Mouse (Mus musculus) ovary, postnatal 14 days (tissue): ENCODE measurements at regions not wholly inside any gene's neighbourhood (a gene's known extent, or its start where the extent isn't known, plus 50 kb on each side); places are given as distances from the start of the nearest gene placed in this dataset.

Experiments
- DNase-seq: peaks from one replicate; pipeline ENCODE4 v3.0.0; 2022; ENCODE audit warnings: low spot score

DNA sequence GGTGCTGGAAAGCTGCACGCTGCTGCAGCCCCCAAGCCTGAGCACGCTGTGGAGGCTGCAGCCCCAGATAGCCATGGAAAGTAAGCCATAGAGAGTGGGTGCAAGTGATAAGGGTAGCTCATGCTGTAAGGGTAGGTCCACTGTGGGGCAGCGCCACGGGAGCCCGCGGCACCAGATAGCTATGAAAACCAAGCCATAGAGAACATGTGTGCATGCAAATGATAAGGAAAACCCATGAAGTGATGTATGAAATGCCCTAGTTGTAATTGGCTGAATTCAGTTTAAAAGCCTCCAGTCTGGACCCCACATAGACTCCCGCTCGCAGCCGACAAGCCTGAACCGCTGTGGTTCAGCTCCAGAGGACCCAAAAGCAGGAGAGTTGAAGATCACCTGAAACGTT, 58.8 kb upstream of the L3mbtl3 start:
- no peak for DNase-seq

DNA sequence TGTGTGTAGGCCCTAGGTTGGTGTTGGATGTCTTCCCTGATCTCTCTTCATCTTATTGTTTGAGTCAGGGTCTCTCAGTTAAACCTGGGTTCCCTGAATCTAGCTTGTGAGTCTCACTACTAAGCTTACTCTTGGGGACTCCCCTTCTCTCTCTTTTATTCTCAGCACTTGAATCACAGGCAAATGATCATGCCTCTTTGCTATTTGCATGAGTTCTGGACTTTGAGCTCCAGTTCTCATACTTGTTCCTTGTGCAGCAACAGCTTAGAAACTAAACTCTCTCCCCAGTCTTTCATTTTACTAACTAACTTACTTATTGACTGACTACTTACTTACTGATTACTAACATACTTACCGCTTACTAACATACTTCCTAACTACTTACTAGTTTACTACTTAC, 64.9 kb upstream of the L3mbtl3 start:
- no peak for DNase-seq

DNA sequence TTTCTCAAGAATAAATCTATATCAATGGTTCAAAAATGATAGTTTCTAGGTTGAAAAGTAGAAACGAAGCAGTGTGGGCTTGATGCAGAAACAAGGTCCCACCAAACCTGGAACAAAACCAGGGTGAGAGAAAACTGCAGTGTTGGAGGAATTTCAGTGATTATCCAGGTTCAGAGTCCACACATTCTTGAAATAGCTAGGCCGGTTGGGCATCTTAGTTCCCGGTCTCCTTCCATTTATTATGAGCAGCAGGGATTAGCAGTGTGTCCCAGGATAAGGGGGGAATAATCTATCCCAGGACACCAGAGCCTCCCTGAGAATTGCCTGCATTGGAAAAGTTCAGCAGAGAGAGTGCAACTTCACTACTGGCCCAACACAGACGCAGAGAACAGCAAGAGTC, 108.5 kb upstream of the L3mbtl3 start:
- DNase-seq, result no peak

DNA sequence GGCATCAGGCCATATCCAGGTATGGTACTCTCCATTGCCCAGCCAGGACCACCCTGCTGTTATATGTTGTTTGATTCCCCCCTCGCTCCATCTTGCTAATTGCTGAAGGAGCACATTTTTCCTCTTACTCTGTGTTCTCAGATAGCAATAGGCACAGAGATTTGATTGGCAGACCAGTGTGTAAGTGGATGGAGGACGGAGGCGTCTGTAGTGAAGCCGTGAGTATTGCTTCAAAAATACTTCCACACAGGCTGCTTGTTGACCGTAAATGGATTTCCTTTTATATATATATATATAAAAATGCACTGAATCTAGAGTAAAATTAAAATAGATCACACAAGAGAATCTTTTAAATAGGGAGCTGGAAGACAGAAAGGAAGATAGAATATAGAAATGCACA, 115.6 kb upstream of the L3mbtl3 start:
- DNase-seq, result no peak

DNA sequence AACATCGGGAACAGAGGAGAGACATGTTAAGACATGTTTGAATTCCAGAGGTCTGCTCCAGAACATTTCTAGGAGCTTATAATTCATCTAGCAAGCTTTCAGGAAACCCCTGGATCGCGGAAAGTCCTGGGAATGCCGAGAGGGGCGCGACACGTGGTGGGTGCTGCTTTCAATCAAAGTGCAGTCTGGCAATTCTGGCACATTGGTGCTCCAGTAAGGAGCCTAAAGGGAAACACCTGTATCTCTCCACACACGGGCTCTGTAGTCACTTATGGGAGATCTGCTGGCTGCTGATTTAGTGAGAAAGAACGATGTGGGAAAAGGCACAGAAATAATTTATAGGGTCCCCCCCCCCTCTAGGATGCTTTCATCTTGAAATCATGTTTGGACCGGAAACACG, 116.4 kb upstream of the L3mbtl3 start:
- no peak for DNase-seq

DNA sequence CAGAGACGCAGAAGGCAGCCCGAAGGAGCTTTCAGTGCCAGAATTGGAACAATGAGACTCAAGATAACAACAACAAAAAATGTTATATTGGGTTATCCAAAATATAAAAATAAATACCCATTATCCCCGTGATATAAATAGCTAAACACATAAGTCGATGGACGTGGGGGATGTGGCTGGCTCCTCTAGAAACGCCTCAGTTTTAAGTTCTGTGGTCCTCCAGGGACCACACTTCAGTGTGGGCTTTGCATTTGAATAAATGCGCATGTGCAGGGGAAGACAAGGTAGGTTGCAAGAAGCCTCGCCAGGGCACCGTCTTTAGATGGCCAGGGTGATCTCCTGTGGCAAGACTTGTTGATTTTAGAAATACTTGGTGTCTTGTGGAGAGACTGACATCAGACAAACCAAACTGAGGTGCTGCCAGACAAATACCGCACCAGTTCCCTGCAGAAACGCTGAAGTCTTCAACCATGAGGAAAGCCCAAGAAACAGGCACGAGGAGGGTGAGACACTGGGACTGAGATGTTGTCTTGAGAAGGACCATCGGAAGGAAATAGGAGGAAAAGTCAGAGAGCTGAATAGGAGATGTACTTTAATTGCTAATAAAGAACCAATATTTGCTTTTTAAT, 117.2 kb upstream of the L3mbtl3 start:
- no peak for DNase-seq

DNA sequence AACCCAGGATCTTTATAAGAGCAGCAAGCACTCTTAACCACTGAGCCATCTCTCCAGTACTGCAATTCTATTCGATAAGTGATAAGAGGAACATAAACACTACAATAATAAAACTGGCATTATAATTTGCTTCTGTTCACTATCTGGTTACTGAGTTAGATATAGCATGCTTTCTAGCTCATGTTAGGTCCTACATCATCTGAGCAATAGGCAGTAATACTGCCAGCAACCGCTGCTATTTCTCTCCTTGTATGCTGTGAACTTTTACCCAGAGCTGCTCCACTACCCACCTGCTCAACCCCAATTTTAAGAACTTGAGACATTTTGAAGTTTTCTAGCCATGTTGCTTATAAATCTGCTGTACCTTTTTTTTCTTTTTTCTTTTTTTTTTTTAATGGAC, 118.0 kb upstream of the L3mbtl3 start:
- no peak for DNase-seq

DNA sequence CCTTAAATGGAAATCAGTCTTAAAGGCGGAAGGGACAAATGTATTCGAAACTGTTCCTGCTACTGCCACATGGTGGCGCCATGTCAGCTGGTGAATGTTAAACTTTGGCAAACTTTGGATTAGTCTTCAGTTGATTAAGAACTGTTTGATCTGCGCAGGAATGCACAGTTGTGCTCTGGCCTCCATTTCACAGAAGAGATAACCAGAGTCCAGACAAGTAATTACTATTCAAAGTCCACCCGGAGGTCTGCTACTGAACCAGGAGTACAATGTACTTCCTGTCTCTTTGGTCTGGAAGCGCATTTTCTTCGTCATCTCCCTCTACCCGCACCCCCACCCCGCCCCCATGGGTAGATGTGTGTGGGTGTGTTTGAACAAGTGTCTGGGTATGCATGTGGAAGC, 118.6 kb upstream of the L3mbtl3 start:
- DNase-seq, result peak; percentile 6

DNA sequence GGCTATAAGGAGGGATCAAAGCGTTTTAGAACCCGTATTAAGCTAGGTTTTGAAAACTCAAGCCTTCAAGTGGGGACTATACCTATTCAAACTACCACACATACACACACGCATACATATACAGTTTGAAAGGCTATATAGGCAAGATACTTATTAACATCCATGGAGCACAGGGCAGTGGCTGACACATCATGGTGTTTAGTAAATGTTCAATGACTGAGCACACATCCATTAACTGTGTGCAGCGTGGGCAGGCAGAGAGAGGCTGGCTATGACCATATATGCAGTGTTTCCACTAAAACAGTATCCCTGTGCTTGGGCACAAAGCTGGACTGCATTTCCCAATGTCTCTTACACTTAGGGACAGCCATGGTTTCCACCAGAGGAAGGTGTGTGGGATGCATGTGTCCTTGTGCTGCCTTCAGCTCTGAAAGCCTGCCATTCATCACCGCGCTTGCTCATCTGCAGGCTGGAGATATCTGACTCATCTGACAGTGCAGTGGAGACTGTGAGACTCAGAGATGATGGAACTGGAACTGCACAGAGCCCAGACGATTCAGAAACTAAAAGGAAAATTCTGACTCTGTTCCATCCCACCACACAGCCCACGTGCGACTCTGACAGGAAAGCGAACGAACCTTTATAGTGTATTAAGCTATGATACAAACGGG, 124.6 kb upstream of the L3mbtl3 start:
- DNase-seq, result no peak

DNA sequence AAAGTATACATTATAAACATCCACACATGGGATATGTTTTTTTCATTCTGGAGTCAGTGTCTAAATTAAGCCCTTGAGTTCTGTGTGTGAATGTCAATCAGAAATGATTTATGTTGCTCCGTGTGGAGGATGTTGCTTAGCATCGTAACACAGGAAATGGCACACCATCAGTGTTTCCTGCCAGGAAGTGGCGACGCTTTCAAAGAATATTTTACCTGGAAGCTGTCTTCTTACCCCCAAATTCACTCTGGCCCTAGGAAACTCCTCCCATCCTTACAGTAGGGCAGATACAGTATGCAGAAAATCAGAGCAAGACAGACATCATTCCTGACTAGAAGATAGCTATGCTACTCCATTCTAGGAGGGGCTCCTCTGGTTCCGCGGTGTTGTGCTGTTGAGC, 145.1 kb upstream of the L3mbtl3 start:
- DNase-seq, result no peak

DNA sequence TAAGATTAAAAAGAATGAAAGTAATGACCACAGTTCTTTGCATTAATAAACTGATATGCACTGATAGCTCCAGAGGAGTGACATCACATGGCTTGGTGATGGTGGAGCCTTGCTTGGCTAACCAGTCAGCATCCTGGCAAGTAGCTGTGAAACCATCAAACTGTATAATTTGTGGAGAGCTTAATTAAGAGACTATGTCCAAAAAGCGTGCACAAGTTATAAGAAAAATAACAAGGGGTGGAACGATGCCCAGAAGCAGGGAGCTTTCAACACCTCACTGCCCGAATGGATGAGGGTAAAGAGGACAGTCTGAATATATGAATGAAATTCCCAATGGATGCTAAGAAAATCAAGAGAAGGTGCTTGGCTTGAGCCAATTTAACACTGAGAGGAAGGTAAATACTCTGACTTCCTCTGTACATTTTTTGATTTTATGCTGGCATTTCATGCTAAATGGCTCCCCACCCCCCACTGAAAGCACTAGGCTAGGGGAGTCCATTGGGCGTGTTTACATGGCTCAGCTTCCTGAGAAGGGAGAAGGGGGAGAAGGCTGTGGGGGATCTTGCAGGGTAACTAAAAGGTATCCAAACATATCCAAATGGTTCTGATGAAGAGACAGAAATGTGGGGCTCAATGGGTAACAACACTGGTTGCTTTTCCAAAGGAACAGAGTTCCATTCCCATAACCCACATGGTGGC, 150.2 kb upstream of the L3mbtl3 start:
- no peak for DNase-seq

DNA sequence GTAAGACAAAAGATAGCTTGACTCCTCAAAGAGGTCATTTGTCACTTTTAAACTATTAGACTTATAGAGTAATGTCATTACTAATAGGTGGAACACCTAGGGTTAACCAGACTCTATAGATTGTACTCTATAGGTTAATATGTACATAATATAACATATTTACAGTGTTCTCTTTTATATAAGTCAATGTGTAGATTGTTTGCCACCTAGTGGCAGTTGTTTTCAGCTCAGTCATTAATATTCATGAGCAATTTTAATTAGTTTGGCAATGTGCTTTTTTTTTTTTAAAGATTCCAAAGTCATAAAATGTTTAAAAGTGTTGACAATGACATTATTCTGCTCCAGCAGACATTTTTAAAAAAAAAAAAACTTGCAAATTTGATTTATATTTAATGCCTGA, 164.4 kb upstream of the L3mbtl3 start:
- no peak for DNase-seq

DNA sequence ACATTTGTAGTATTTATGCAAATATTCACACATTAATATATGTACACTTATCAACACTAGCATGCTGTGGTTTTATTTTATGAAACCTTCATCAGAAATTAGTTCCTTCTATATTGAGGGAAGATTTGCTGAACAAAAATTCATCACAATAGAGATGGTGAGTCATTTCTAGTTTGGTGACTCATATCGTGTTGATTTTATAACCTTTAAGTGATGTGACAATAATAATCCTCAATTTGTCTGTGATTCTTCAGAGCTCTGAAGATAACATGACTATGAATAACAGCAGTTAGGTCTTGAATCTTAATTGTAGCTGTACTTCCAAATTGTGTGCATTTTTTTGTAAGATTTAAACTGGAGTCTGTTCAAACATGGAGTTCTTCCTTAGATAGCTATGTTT, 168.3 kb upstream of the L3mbtl3 start:
- no peak for DNase-seq

DNA sequence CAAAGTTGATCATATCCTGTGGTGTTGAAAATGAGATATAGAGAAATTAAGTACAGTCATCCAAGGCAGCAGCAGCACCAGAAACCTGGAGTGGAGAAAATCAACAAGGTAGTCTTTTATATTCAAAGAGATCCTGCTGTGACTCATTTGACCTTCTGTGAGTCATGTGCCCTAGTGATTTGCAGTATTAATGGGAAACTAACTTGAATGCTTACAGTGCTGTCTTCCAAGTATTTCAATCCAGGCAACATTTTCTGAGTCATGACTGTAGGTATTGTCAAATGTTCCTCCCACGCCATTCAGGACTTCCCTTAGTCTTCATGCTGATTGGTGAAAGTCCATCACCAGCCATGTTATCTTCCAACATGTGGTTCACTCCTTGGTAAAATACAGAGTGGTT, 169.0 kb upstream of the L3mbtl3 start:
- DNase-seq, result no peak

DNA sequence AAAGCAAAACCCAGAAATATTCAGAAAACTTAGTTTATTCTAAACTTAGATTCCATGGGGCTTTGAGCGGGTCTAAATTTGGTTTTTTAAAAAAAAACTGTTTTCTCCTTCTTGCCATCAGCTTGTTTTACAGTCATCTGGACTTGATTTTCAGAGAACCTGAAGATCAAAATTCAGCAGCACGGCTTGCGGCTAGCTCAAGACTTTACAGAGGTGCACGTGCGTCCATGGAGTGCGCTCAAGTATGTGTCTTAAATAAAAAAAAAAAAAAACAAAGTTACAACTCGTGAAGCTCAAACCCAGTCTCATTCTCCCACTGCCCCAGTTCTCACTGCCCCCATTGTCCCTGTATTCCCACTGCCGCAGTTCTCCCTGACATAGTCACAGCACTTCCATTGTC, 180.5 kb upstream of the L3mbtl3 start:
- DNase-seq, result no peak

DNA sequence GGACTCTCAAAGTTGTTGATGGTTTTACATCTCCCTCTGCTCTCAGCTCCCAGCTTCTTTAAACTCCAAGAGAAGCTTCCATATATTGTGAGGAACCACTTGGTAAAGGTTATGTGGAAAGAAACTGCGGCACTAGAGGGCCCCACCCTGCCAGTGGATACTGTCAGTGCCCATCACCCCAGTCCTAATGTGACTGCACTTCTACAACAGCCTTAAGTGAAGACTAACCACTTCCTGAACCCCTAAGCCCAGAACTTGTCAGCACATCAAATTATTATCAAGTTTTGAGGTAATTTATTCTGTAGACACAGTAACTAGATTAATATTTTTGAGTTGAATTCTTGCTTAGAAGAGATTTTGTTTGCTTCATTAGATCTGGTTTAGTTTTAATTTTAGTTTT, 182.3 kb upstream of the L3mbtl3 start:
- no peak for DNase-seq

DNA sequence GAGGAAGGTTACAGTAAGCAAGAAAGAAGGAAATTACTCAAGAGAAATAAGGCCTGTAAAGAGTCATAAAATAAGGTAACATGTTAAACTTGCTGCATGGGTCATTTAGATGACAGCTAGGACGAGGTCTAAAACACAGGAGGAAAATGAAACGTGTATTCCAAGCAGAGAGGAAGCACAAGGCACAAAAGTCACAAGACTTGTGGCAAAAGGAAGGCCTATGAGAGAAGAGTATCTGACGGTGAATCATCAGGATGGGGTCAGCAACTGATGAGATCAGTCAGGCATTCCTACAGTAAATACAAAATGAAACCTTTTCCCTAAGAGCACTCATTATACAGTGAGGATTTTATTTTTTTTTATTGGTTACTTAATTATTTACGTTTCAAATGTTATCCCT, 183.6 kb upstream of the L3mbtl3 start:
- no peak for DNase-seq

DNA sequence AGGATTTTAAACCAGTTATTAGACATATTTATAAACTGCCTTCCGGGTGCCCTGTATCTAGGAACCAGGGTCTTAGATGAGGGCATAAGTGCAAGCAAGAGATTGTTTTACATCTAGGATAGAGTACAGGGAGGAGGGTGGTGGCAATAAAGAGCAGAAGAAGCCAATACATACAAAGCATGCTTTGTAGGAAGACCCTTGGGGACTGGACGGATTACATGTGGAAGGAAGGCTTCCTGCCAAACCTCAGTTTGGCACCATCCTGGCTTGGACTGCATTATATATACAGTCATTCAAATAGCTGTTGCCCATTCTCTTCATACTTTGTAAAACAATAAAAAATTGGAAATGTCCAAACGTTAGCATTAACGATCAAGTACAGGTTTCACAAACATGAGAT, 184.7 kb upstream of the L3mbtl3 start:
- no peak for DNase-seq

DNA sequence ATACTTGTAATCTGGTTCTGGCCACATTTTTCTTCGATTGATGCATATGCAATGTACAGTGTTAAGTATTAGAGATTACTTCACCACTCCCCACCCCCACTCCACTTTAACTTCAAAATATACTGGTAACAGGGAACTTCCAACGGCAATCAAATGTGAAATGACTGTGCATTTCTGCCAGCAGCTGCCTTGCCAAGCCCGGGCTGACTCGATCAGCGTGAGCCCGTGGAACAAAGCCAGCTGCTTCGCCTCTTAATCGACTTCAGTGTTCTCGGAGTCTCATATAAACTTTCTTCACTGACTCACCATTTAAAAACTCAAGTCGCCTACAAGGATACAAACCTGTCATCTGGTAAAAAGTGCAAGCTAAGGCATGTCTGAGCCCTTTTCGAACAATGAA, 188.7 kb upstream of the L3mbtl3 start:
- DNase-seq, result peak; percentile 31

DNA sequence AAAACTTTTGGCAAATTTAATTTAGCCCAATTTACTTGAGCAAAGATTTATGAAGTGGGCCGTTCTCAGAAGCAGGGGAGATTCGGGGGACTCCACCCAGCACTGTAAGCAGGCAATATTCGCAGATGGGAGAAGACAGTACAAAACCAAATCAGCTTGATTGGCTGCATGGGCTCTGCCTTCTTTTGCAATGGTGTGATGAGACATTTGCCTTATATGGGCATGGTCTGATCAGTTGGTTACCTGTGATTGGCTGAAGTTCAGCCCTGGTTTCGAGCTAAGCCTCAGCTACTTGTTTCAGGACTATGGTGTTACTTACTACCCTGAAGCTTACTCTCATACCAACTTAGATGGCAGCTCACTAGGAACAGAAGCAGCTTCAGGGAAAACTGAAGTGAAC, 185.6 kb upstream of the Arhgap18 start:
- DNase-seq, result no peak

DNA sequence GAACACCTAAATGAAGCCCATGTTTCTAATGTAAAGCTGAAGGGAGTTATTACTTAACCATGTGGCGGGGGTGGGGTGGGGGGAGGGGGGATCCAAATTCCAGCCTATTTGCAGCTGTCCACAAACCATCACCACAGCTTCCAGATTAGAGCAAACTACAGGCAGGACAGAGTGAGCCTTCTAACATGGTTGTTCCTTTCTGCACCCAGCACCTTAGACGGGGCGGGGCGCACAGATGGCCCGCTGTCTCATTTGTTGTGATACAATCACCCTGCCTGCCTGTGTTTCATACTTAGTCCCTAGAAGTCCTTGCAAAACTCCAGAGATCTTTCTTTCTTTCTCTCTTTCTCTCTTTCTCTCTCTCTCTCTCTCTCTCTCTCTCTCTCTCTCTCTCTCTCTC, 182.8 kb upstream of the Arhgap18 start:
- no peak for DNase-seq

DNA sequence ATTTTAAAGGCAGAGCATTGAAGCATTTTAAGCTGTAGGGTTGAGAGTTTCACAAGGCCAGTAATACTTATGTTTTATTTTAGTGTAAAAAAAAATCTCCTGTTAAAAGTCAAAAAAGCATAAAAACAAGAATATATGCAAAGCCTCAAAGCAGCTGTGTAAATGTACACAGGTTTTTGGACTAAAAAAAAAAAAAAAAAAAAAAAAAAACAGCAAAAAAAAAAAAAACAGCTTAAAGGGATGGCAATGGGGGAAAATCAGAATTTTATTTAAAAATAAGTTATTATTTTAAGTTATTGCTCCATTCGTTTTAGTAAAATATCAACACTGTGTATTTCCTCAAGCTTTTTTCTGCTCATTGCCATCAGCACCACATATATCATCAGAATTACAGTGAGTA, 181.8 kb upstream of the Arhgap18 start:
- DNase-seq, result no peak

DNA sequence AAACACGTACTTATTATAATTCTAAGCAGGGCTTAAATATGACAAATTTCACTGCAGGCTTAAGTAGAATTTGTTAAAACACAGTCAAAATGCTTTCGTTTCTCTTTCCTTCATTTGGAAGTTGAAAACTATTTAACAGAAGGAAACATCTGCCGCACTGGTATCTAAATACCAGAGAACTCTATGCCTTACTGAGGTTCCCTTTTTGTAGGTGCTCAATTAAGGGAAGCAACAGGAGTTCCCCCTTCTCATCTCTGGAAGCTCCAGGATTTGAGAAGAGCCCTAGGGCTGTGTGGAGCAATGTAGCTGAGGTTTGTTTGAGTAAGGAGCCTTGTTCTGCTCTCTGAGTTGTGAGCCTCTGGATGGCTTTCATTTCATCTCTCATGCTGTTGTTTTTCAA, 177.1 kb upstream of the Arhgap18 start:
- DNase-seq, result no peak

DNA sequence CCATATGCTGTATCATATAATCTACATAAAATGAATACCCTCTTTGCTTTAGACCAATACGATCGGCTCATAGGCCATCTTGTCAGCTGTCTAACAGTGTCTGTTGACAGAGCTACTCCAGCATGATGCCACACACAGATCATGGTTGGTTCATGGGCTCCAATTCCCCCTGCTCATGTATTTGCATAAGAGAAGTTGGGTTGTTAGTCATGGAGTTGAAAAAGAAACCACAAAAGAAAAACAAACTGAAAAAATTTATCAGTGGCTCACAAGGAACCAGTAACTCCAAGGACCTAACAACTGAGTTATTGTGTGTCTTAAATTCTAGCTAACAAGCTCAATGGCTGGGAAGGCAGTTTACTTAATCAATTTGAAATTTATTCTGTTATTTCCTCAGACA, 176.1 kb upstream of the Arhgap18 start:
- no peak for DNase-seq
